Mouse (Mus musculus) embryonic facial prominence, embryonic 11.5 days (tissue): ENCODE data around the gene Atg7. TPM values are rescaled to one million over a fixed set of nuclear protein-coding genes. Genes with fewer than 3 reads are reported as not detected.

ENCODE experiments used
- ATAC-seq: fragments of 200-750 bp; cut with Nextera tagmentation; replicated peaks from 2 replicates; pipeline ENCODE4 v1.8.0; 2017; ENCODE audit warnings: low read depth; ENCODE audit not compliant: insufficient number of reproducible peaks, low FRiP score, low TSS enrichment
- DNase-seq: peaks from one replicate; pipeline ENCODE4 v3.0.0-alpha.2; 2015; ENCODE audit warnings: low spot score
- H3K27ac ChIP-seq: fragments of 300-500 bp; sonication (generic); replicated peaks from 2 replicates; pipeline ENCODE4 v1.5.1; 2014; ENCODE audit warnings: mild to moderate bottlenecking, low read depth, low read length, control low read depth
- H3K27me3 ChIP-seq: fragments of 300-500 bp; sonication (generic); 2 replicates; pipeline ENCODE4 v1.6.1; 2014; ENCODE audit warnings: mild to moderate bottlenecking, low read length, moderate library complexity, mixed read lengths; ENCODE audit not compliant: control insufficient read depth, insufficient read depth
- H3K36me3 ChIP-seq: fragments of 300-500 bp; sonication (generic); replicated peaks from 2 replicates; pipeline ENCODE4 v1.6.1; 2014; ENCODE audit warnings: low read depth, mild to moderate bottlenecking, low read length, moderate library complexity, mixed read lengths; ENCODE audit not compliant: control insufficient read depth, insufficient read depth
- H3K4me1 ChIP-seq: fragments of 300-500 bp; sonication (generic); 2 replicates; pipeline ENCODE4 v1.6.1; 2014; ENCODE audit warnings: low read length, mixed read lengths; ENCODE audit not compliant: control insufficient read depth, insufficient read depth
- H3K4me2 ChIP-seq: fragments of 300-500 bp; sonication (generic); 2 replicates; pipeline ENCODE4 v1.6.1; 2014; ENCODE audit warnings: low read depth, mild to moderate bottlenecking, control low read depth, low read length, moderate library complexity
- H3K4me3 ChIP-seq: fragments of 300-500 bp; sonication (generic); 2 replicates; pipeline ENCODE4 v1.5.1; 2014; ENCODE audit warnings: low read depth, low read length, control low read depth
- H3K9ac ChIP-seq: fragments of 300-500 bp; sonication (generic); replicated peaks from 2 replicates; pipeline ENCODE4 v1.6.1; 2014; ENCODE audit warnings: mild to moderate bottlenecking, control low read depth, low read length
- H3K9me3 ChIP-seq: fragments of 300-500 bp; sonication (generic); replicated peaks from 2 replicates; pipeline ENCODE4 v1.6.1; 2016; ENCODE audit warnings: mild to moderate bottlenecking, low read length, inconsistent platforms, mixed read lengths; ENCODE audit not compliant: control insufficient read depth
- WGBS: fragments of 180-500 bp; shearing (Covaris S2); extraction: QIAGEN DNeasy Blood & Tissue Kit; methylation state at CpG from one replicate; pipeline ENCODE4 v1.1.7; 2014; 5-methylcytosine and 5-hydroxymethylcytosine counted together
- polyA plus RNA-seq: library from polyadenylated mRNA; unstranded; fragments of >200 nt; fragmentation: Nextera tagmentation; extraction: Ambion mirVana; gene quantifications from 2 replicates; pipeline ENCODE4 v1.2.1, GENCODE M21; 2014

Atg7 gene
- polyA plus RNA-seq, 1 experiment from 2014 or later = 14.6 TPM

- no peaks in the 10 kb centered on the region for H3K27me3 ChIP-seq
- no peak overlapping the region for H3K4me2 ChIP-seq
- no peaks in the 10 kb centered on the region for H3K9me3 ChIP-seq
- H3K36me3 ChIP-seq = peaks cover 11% of the 10 kb centered on the region
- 81% methylated on average over 4 of the region's 4 CpGs for WGBS
- H3K9ac ChIP-seq = no peak overlapping the region
- DNase-seq (no peak), ATAC-seq (no peak)
- H3K27ac ChIP-seq = no peak overlapping the region
- H3K4me3 ChIP-seq = no peak overlapping the region
- H3K4me1 ChIP-seq = no peaks in the 10 kb centered on the region
These were observed 215.8 kb downstream of the Atg7 start for GRCm38 (mm10) chr6:114858722-114859053.

- Histone ChIP-seq H3K27me3 (no peaks in the 10 kb centered on the region), H3K4me3 (no peak overlapping the region), H3K36me3 (peaks cover 11% of the 10 kb centered on the region), H3K9ac (no peak overlapping the region), H3K27ac (no peak overlapping the region), H3K4me1 (no peaks in the 10 kb centered on the region), H3K9me3 (no peaks in the 10 kb centered on the region), H3K4me2 (no peak overlapping the region)
- WGBS = 89% methylated on average over 14 of the region's 14 CpGs
- DNase-seq (no peak), ATAC-seq (no peak)
These were observed 218.0 kb downstream of the Atg7 start for GRCm38 (mm10) chr6:114860677-114861568.

- no peaks in the 10 kb centered on the region for H3K9me3 ChIP-seq
- ATAC-seq (no peak), DNase-seq (no peak)
- H3K4me3 ChIP-seq = no peak overlapping the region
- H3K36me3 ChIP-seq = peaks cover 11% of the 10 kb centered on the region
- 72% methylated on average over 9 of the region's 9 CpGs for WGBS
- H3K9ac ChIP-seq = no peak overlapping the region
- H3K4me1 ChIP-seq = no peaks in the 10 kb centered on the region
- no peak overlapping the region for H3K4me2 ChIP-seq
- peak overlapping the region; percentile 13; the same call in 1 of the 2 replicates for H3K27ac ChIP-seq
- no peaks in the 10 kb centered on the region for H3K27me3 ChIP-seq
These were observed 218.7 kb downstream of the Atg7 start for GRCm38 (mm10) chr6:114861591-114861990.

DNA sequence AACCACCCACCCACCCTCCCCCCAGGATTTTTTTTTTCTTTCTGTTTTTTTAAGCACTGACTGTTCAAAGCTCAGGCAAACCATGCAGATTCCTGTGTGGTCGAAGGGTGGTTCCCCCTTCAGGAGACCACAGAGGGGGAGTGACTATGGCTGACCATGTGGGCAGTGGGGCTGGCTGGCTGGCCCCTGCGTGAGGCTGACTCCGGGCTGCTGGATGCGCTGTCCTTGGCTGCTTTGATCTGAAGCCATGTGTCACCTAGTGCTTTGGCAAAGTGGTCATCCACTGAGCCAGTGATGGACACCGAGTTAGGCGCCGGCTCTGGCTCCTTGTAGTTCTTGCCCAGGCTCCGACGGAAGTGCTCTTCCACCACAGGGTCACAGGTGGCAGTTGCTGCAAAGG is 219.1 kb downstream of the Atg7 start:
- Histone ChIP-seq H3K4me3 (no peak overlapping the region), H3K36me3 (peaks cover 11% of the 10 kb centered on the region), H3K4me2 (no peak overlapping the region), H3K4me1 (no peaks in the 10 kb centered on the region), H3K9me3 (no peaks in the 10 kb centered on the region), H3K27ac (no peak overlapping the region), H3K9ac (no peak overlapping the region), H3K27me3 (no peaks in the 10 kb centered on the region)
- no peak for ATAC-seq
- no peak for DNase-seq
- 89% methylated on average over 9 of the region's 9 CpGs for WGBS

GRCm38 (mm10) chr6:114863501-114863900 is 220.6 kb downstream of the Atg7 start:
- no peak for ATAC-seq
- Histone ChIP-seq H3K9ac (no peak overlapping the region), H3K4me1 (no peaks in the 10 kb centered on the region), H3K27me3 (no peaks in the 10 kb centered on the region), H3K27ac (no peak overlapping the region), H3K4me2 (no peak overlapping the region), H3K36me3 (peaks cover 11% of the 10 kb centered on the region), H3K4me3 (no peak overlapping the region), H3K9me3 (no peaks in the 10 kb centered on the region)
- DNase-seq = no peak
- WGBS = 92% methylated on average over 5 of the region's 5 CpGs

GRCm38 (mm10) chr6:114864421-114864820 is 221.5 kb downstream of the Atg7 start:
- Histone ChIP-seq H3K27me3 (no peaks in the 10 kb centered on the region), H3K4me3 (no peak overlapping the region), H3K27ac (no peak overlapping the region), H3K36me3 (peaks cover 11% of the 10 kb centered on the region), H3K4me2 (no peak overlapping the region), H3K4me1 (peaks cover 3% of the 10 kb centered on the region; the same call in 1 of the 2 replicates), H3K9me3 (no peaks in the 10 kb centered on the region), H3K9ac (no peak overlapping the region)
- 91% methylated on average over 8 of the region's 8 CpGs for WGBS
- ATAC-seq = no peak
- no peak for DNase-seq

GRCm38 (mm10) chr6:114866078-114866477 is 223.2 kb downstream of the Atg7 start:
- H3K4me1 ChIP-seq = peaks cover 12% of the 10 kb centered on the region
- no peak overlapping the region for H3K9ac ChIP-seq
- no peaks in the 10 kb centered on the region for H3K9me3 ChIP-seq
- H3K4me3 ChIP-seq = no peak overlapping the region
- DNase-seq = no peak
- peaks cover 6% of the 10 kb centered on the region for H3K36me3 ChIP-seq
- no peak for ATAC-seq
- H3K4me2 ChIP-seq = no peak overlapping the region
- no peak overlapping the region for H3K27ac ChIP-seq
- no peaks in the 10 kb centered on the region for H3K27me3 ChIP-seq
- 76% methylated on average over 3 of the region's 3 CpGs for WGBS

GRCm38 (mm10) chr6:114866619-114867018 is 223.7 kb downstream of the Atg7 start:
- Histone ChIP-seq H3K27ac (no peak overlapping the region), H3K9me3 (no peaks in the 10 kb centered on the region), H3K4me3 (no peak overlapping the region), H3K27me3 (no peaks in the 10 kb centered on the region), H3K4me1 (peaks cover 12% of the 10 kb centered on the region), H3K4me2 (no peak overlapping the region), H3K36me3 (peaks cover 4% of the 10 kb centered on the region), H3K9ac (no peak overlapping the region)
- 85% methylated on average over 4 of the region's 4 CpGs for WGBS
- DNase-seq (no peak), ATAC-seq (no peak)
